Mouse (Mus musculus): ENCODE data around the gene Fam90a1a. TPM values are rescaled to one million over a fixed set of nuclear protein-coding genes. Genes with fewer than 3 reads are reported as not detected.
"Not testable (repeated sequence)": the region's sequence is repeated elsewhere in the genome, so short reads cannot be mapped to it uniquely, and the experiment has no call there.

The Fam90a1a gene
- total RNA-seq (2021): not detected
- long read RNA-seq, experiment 1: 0 reads
- long read RNA-seq, experiment 2: 0 reads

DNA sequence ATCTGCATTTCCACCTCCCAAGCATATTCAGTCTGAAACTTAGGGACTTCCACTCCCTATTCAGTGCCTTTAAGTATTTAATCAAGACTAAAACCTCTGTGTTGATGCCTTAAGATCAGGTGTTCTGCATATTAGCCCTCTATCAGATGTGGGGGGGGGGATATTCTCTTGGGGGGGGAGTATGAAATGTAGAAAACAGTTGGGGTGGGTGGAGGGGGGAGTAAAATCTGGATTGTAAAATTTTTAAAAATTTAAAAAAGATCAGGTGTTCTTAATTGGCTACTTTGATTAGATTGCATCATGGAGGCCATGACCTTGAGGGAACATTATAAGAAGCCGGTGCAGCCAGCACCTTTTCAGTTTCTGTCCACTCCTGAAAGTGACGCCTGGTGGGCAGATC is at the start of gene Fam90a1a:
TSS of gene Fam90a1a (plus strand) at position 301 of the 400 bp plus-strand sequence.
- no peak for DNase-seq

DNA sequence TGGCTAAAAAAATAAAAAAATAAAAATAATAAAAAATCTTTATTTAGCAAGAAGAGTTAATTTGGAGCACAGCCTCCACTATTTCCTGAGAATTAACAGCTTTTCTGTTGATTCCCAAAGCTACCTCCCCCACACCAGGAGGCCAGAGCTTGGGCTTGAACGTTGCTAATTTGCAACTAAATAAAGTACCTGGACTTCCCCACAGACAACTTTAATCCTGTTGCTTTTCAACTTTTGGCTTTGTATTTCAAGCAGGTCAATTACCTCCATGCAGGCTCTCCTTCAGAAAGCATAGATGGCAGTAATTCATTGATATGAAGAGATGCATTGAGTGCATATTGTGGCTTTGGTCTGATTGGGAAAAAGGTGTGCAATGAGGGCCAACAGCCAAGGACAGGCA is 46.6 kb upstream of the Fam90a1a start:
- DNase-seq: no peak

DNA sequence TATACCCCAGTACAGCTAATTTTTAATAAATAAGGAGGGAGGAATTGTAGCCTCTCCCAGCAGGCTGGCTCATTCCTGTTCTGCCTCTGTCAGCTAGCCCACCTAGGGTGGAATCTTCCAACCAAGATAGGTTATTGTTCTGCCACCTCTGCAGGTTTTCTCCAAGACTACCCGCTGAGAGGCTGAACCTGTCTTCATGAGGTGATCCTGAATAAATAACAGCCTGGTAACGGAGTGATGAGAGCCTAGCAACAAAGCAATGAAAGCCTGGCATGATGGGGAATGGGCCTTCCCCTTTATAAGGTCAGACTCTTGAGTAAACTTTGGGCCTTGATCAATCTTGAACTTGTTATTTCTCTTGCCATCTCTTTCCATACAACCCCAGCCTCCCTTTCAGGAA is 46.0 kb upstream of the Fam90a1a start:
- no peak for DNase-seq

DNA sequence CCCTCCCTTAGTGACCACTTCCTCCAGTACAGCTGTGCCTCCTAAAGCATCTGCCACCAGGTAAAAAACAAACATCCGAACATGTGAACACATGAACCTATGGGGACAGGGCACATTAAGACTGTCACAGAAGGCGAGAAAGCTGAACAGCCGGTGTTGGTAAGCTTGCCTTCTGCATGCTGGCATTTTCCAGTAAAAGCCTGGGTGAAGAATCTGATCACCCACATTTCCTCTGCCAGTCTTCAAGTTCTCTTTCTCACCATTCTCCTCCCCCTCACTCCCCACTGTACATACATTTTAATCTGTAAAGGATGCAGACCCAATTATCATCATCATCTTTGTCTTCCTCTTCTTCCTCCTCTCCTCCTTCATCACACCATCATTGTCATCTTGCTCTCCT is 42.9 kb upstream of the Fam90a1a start:
- no peak for DNase-seq

DNA sequence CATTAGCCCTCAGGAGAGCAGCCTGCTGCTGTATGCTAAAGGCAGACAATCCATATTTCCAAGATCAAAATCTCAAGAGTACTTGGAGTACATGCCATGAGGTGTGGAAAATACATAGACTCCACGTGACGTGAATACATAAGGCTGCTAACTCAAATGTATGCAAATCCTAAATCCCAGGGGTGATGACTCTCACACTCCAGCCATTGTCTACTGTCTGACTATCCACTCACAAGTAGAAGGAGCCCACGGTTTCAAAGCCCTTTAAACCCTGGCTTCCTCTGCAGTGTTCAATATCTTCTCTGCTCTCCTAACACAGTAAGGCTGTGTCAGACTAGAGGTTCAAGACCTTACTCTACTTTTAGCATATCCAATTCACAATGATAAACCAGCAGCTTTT is 27.8 kb upstream of the Fam90a1a start:
- DNase-seq: not testable (repeated sequence)

DNA sequence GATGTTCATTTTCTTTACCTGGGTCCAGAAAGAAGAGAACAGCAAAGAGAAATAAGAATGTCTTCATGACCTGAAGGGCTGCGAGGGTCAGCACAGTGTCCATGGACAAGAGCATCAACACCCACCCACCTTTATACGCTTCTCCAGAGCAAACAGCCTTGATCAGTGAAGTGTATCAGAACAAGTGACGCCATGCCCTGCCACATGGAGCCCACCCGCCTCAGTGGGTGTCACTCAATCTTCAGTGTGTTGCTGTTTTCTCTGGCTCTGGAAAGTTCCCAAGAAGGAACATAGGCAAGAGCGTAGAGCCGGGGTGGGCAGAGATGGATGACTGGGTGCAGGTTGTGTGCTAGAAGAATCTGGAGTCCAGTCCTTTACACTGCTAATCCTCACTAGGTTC is 25.9 kb upstream of the Fam90a1a start, which contains the start of gene Defb15:
TSS of gene Defb15 (minus strand) at position 101 of the 400 bp plus-strand sequence.
- DNase-seq: no peak

DNA sequence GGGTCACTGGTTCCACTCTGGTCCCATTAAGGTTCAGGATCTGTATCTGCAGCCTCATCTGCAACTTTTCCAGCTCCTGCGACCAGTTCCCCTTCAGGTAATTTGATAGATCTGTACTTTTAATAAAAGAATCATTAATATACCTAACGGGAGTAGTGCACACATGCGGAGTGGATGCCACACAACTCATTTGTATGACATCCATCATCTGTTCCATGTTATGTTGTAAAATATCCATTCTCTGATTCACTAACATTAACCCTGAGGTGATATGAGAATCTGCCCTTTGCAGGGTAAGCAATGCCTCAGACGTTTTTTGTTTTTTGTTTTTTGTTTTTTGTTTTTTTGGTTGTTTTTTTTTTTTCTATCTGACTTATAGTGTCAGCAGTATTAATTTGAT is 20.5 kb upstream of the Fam90a1a start, which contains the start of gene Defb35:
TSS of gene Defb35 (plus strand) at position 301 of the 400 bp plus-strand sequence.
- DNase-seq: not testable (repeated sequence)

DNA sequence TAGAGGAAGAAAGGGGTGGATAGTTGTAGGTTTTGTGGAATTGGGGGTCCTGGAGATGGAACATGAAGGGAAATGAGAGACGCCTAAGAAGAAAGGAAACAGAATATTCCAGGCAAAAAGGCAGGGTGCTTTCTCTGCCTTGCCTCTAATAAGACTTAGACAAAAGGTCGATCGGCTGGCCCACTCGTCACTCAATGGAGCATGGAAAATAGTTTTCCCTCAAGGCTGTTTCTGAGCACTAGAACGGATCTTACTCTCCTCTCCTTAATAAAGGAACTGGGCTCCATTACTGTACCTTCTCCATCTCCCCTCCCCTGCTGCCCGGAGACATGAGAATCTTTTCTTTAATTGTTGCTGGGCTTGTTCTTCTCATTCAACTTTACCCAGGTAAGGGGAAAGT is 12.1 kb upstream of the Fam90a1a start, which contains the start of gene Defb13:
TSS of gene Defb13 (plus strand) at position 301 of the 400 bp plus-strand sequence.
- DNase-seq: no peak

DNA sequence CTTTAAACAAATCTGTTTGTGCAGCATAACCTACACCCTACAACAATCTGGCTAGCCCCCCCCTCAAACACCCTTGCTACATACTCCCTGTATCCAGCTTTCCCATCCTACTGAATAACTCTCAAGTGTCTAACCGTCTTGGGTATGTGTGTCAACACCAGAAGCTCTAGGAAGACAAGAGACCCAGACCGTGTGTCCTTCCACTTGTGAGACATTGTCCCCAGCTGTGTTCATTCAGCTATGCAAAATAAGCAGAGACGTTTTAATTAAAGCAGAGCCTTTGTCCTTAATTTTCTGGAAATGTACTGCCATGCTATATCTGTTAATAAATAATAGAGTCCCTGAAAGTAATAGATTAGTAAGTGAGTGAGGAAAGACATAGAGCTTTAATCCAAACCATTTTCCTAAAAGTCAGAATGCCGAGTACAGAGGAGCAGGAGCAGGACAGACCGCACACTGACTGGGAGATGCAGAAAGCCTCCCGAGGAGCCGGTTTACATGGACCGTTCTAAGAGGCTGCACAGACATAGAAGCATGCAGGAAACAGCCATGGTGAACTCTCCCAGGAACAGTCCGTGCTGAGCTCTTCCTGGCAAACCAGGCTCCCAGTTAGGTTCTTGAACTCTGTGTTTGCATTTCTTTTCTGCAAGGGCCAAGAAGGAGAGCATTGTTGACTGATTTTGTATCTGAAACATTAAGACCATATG is 11.1 kb upstream of the Fam90a1a start:
- DNase-seq: no peak

DNA sequence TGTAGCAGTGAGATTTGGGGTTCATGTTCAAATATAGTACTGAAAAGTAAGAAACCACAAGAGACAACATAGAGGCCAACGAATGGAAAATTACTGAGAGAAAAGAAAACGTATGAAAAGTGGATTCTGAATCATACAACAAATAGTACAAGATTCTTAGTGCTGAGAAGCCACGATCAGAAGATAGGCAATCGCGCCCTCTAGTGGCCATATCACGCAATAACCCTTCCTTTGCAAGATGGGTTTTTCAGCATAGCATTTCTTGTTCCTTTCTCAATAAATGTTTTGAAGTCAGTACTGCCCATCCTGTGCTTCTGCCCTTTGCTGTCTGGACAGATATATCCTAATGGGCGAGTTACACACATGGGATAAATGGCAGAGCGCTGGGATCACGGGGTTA is 3.2 kb upstream of the Fam90a1a start:
- peak; percentile 31 for DNase-seq

DNA sequence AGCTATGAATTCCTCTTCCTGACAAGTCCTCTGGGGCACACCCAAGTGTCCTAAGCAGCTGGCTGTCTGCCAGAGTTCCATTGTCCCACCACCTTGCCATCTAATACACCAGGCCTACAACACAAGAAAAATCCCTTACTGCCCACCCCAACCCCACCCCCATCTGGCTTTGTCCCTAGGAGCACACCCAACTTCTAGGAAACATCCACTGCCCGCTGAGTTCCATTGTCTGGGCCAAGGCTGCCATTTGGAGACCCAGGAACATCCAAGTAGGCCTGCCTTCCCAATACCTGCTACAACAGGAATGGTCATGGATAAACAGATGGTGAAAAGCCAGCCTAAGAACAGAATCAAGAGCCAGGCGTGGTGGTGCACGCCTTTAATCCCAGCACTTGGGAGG is 2.2 kb upstream of the Fam90a1a start:
- no peak for DNase-seq

DNA sequence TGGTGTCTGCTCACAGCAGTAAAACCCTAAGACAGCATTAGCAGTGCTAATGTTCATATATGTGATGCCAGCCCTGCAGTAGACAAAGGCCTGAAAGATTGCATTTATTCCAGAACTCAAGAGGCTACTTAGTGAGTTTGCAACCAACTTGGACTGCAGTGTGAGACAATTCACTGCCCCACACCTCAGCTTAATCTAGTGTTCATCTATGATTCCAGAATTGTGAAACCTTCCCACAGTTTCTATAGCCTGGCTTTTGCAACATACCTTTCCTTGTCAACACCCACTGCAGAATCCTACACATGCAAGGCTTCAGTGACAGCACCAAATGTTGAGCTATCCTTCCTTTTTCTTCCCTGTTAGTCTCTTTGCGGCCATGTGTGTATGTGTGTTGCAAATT is 8.1 kb downstream of the Fam90a1a start:
- no peak for DNase-seq

DNA sequence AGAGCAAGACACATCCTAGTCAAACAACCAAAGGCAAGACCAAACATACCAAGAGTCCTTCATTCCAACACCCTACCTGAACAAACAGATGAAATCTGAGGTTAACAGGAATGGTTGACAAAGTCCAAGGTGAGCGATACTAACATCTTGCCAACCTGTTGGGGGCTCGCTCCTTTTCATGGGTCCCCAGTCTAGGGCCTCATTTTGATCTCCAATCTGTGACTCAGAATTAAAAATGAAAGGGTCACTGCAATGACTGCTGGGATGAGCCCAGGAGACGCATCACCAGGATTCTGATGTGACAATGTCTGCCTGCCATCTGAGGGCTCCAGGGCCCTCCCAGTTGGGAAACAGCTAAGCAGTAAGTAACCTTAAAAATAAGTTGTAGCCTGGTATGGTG is 11.0 kb downstream of the Fam90a1a start, which contains the start of gene Ccdc70:
TSS of gene Ccdc70 (plus strand) at position 301 of the 400 bp plus-strand sequence.
- no peak for DNase-seq

DNA sequence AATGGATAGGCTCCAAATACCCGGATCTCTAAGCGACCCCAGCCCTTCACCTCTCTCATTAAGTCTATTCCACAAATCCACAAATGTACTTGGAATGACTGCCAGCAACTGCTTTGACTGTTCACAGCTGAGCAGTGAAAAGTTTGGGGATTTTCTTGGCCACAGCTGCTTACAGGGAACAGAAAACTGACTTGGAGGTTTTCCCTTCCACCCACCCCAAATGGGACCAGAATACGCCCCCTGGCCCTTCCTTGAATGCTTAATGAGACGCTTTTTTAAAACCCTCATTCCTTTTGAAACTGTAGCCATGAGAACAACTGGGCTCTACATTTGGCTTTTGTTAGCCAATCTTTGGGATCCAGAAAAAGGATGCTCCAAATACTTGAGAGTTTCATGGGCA is 19.7 kb downstream of the Fam90a1a start:
- no peak for DNase-seq

DNA sequence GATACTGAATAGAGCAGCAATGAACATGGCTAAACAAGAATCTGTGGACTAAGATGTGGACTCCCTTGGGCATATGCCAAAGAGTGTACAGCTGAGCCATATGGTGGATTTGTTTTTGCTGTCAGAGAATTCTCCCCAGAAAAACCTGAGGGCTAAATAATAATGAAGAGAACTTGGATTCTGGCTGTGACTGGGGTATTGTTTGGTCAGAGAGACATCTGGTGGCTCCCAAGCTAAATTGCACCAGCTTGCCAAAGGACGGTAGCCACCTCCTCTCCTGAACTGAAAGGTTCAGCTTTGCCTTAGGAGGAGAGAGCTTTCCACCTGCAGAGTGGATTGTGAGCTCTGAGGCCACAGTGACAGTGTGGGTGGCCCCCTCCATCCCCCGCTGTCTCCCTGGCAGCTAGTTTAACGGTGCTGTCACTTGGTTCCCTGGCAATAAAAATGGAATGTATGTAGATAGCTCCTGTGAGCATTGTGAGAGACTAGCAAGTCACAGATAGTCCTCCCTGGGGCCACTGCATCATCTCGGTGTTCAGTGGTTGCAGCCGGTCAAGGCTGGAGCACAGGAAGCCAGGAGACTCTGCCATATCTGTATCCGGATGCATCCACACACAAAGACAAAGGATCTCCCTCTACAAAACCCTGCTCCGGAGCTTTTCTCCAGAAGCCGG is 23.3 kb downstream of the Fam90a1a start:
- no peak for DNase-seq

DNA sequence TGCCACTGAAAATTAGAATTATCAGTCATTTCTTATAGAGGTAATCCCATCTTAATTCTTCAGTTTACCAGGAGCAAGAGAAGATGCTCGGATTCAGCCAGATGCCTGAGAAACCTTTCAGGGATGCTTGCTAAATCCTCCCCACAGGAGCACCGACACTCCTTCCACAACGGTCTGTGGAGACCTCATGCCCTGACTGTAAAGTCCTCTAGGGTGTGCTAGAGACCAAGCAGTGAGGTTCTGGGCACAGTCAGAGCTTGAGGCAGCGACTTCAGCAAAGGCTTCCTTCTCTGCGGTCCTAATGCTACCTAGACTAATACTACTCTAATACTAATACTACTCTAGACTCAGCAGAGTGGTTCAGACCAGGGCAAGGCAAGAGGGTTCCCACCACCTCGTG is 33.7 kb downstream of the Fam90a1a start:
- DNase-seq: peak; percentile 14

DNA sequence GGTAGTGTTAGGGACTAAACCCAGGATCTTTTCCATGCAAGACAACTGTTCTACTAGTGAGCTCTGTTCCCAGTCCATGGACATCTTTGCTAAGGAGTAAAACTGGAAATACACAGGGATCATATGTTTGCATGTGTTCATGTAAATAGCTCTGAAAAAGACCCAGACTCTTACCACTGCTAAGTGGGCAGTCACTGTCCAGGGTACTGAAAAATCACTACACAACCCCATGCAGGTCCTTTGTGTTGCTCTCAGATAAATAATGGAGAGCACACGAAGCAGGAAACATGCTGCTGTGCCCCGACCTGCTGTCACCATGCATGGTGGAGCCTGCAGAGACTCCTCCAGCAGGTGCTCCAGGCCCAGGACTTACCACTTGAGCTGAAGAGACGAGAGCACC is 36.7 kb downstream of the Fam90a1a start:
- DNase-seq: no peak

DNA sequence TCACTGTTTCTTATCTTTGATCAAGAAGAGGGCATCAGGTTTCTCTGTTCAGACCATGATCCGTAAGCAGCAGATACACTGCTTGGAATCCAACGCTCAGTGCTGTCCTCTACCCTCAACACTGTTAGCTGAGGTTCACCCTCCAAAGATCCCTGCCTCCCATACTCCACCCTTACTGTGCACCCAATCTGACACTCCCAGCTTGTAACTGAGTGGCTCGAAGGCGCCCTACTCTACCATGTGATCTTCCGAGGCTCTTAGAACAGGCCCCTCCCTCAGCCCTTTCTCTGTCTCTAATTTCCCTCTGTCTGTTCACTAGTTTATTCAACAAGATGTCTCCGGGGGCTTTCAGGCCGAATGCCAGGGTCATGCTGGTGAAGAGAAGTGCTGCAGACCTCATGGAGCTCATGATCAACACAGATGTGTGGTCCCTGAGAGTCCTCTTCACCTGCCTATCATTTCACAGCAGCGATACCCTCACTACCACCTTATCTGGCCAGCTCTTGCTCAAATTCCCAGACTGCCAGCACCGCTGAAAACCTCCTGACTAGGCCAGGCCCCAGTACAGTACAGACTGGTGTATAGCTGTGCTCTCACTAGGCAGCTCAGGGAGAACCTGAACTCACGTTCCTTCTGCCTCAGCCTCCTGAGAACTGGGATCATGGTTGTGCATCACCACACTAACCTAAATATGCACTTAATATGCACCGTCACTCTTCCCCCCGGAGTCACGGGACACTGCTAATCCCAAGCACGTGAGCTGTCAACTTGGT is 46.4 kb downstream of the Fam90a1a start:
- DNase-seq: no peak

DNA sequence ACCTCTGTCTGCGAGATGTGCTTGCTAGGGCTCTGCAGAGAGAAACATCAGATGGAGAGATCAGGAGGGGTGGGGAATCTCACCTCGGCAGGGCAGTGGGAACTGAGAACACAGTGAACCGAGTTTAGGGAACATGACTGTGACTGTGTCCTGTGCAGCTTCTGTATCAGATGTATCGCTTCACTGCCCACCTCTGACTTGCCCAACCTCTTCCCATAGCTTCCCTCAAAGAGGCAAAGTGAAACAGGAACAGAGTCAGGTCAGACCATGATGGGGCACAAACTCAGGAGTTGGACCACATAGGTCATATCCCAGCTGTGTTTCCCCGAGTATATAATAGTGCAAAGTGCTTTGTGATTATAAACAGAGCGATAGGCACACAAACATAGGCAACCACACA is 47.9 kb downstream of the Fam90a1a start:
- no peak for DNase-seq

DNA sequence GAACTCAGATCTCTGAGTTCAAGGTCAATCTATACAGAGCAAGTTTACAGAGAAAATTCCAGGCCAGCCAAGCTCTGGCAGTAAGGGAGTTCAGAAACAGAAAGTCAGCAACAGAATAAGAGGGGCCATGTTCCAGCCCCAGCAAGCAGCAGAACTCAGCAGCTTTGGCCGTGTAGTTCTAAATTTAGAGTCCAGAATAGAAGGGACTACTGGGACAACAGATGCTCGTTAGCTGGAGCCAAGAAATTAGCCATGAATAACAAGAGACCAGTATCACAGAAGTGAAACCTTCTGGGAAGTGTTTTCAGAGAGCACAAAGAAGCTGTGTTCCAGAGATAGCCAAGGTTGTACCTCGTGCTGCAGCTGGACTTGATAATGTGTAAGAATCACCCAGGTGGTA is 50.9 kb downstream of the Fam90a1a start:
- no peak for DNase-seq

DNA sequence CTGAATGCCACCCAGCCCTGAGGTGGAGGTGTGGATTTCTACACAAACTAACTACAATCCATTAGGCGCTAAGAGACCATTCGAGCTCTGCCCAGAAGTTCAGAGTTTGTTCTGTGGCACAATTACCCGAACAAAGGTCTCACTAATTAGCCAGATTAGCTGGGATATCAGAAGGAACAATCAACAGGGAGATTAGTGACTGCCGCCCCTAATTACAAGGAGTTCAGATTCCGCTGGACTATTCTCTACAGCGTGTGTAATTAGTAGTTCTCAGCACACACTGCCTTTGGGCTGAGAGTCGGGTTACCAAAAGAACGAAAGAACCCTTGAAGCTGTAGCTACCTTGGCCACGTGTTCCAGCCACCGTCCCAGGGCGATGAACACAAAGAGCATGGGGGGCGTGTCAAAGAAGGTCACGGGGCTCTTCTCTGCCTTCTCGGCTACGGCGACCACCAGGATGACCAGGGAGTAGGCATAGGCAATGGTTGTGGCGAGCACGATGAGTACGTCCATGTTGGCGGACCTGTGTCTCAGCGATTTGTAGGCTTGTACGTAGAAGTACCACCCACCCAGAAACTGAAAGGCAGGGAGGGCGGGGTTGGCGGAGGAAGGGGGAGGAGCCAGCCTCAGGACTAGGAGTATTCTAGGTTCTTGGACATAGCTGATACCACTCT is 54.7 kb downstream of the Fam90a1a start:
- DNase-seq: no peak
